Mouse (Mus musculus): Measurements from ENCODE around the gene Cerkl. TPM values are rescaled to one million over a fixed set of nuclear protein-coding genes. Genes with fewer than 3 reads are reported as not detected.

Gene Cerkl
- polyA plus RNA-seq, 1 experiment = 0.46 TPM

- no peak for TF ChIP-seq POLR2A (IDR thresholded peaks at IDR 0.05; ENCODE audit: borderline replicate concordance, extremely low read depth, insufficient read depth, insufficient read length, poor library complexity, severe bottlenecking)
- no peak for TF ChIP-seq CTCF (IDR thresholded peaks at IDR 0.05; ENCODE audit: borderline replicate concordance, extremely low read depth, insufficient read depth, insufficient read length)
- DNase-seq (ENCODE audit: low read depth) = no peak
Measured at GRCm38 (mm10) chr2:79371326-79372153, 85.0 kb downstream of the Cerkl start.

GRCm38 (mm10) chr2:79370711-79371312, 85.8 kb downstream of the Cerkl start:
- DNase-seq (ENCODE audit: low read depth) = no peak
- TF ChIP-seq POLR2A (IDR thresholded peaks at IDR 0.05; ENCODE audit: borderline replicate concordance, extremely low read depth, insufficient read depth, insufficient read length, poor library complexity, severe bottlenecking) (no peak), CTCF (IDR thresholded peaks at IDR 0.05; ENCODE audit: borderline replicate concordance, extremely low read depth, insufficient read depth, insufficient read length) (no peak)

GRCm38 (mm10) chr2:79369905-79370304, 86.7 kb downstream of the Cerkl start:
- TF ChIP-seq POLR2A (IDR thresholded peaks at IDR 0.05; ENCODE audit: borderline replicate concordance, extremely low read depth, insufficient read depth, insufficient read length, poor library complexity, severe bottlenecking) (no peak), CTCF (IDR thresholded peaks at IDR 0.05; ENCODE audit: borderline replicate concordance, extremely low read depth, insufficient read depth, insufficient read length) (no peak)
- DNase-seq (ENCODE audit: low read depth) = no peak

GRCm38 (mm10) chr2:79369061-79369524, 87.5 kb downstream of the Cerkl start:
- TF ChIP-seq POLR2A (IDR thresholded peaks at IDR 0.05; ENCODE audit: borderline replicate concordance, extremely low read depth, insufficient read depth, insufficient read length, poor library complexity, severe bottlenecking) (no peak), CTCF (IDR thresholded peaks at IDR 0.05; ENCODE audit: borderline replicate concordance, extremely low read depth, insufficient read depth, insufficient read length) (no peak)
- DNase-seq (ENCODE audit: low read depth) = no peak

- TF ChIP-seq POLR2A (IDR thresholded peaks at IDR 0.05; ENCODE audit: borderline replicate concordance, extremely low read depth, insufficient read depth, insufficient read length, poor library complexity, severe bottlenecking) = no peak
- TF ChIP-seq CTCF (IDR thresholded peaks at IDR 0.05; ENCODE audit: borderline replicate concordance, extremely low read depth, insufficient read depth, insufficient read length) = no peak
- DNase-seq (ENCODE audit: low read depth) = no peak
Measured at GRCm38 (mm10) chr2:79368661-79369060, 87.9 kb downstream of the Cerkl start.

GRCm38 (mm10) chr2:79367451-79368450, 88.8 kb downstream of the Cerkl start:
- TF ChIP-seq POLR2A (IDR thresholded peaks at IDR 0.05; ENCODE audit: borderline replicate concordance, extremely low read depth, insufficient read depth, insufficient read length, poor library complexity, severe bottlenecking) (no peak), CTCF (IDR thresholded peaks at IDR 0.05; ENCODE audit: borderline replicate concordance, extremely low read depth, insufficient read depth, insufficient read length) (peak; percentile 25; the same call in 1 of the 2 replicates)
- DNase-seq (ENCODE audit: low read depth) = peak; percentile 79

- no peak for DNase-seq (ENCODE audit: low read depth)
- TF ChIP-seq POLR2A (IDR thresholded peaks at IDR 0.05; ENCODE audit: borderline replicate concordance, extremely low read depth, insufficient read depth, insufficient read length, poor library complexity, severe bottlenecking) (no peak), CTCF (IDR thresholded peaks at IDR 0.05; ENCODE audit: borderline replicate concordance, extremely low read depth, insufficient read depth, insufficient read length) (no peak)
Measured at GRCm38 (mm10) chr2:79363920-79364319, 92.7 kb downstream of the Cerkl start.

GRCm38 (mm10) chr2:79362029-79362428, 94.6 kb downstream of the Cerkl start:
- peak; percentile 82 for DNase-seq (ENCODE audit: low read depth)
- TF ChIP-seq POLR2A (IDR thresholded peaks at IDR 0.05; ENCODE audit: borderline replicate concordance, extremely low read depth, insufficient read depth, insufficient read length, poor library complexity, severe bottlenecking) = no peak
- TF ChIP-seq CTCF (IDR thresholded peaks at IDR 0.05; ENCODE audit: borderline replicate concordance, extremely low read depth, insufficient read depth, insufficient read length) = no peak

GRCm38 (mm10) chr2:79357835-79358234, 98.8 kb downstream of the Cerkl start:
- no peak for TF ChIP-seq CTCF (IDR thresholded peaks at IDR 0.05; ENCODE audit: borderline replicate concordance, extremely low read depth, insufficient read depth, insufficient read length)
- TF ChIP-seq POLR2A (IDR thresholded peaks at IDR 0.05; ENCODE audit: borderline replicate concordance, extremely low read depth, insufficient read depth, insufficient read length, poor library complexity, severe bottlenecking) = no peak
- DNase-seq (ENCODE audit: low read depth) = peak; percentile 42

GRCm38 (mm10) chr2:79354773-79355172, 101.8 kb downstream of the Cerkl start:
- DNase-seq (ENCODE audit: low read depth) = no peak
- TF ChIP-seq POLR2A (IDR thresholded peaks at IDR 0.05; ENCODE audit: borderline replicate concordance, extremely low read depth, insufficient read depth, insufficient read length, poor library complexity, severe bottlenecking) = no peak
- no peak for TF ChIP-seq CTCF (IDR thresholded peaks at IDR 0.05; ENCODE audit: borderline replicate concordance, extremely low read depth, insufficient read depth, insufficient read length)
